Mouse (Mus musculus): ENCODE data around the gene Zmynd8. TPM values are rescaled to one million over a fixed set of nuclear protein-coding genes. Genes with fewer than 3 reads are reported as not detected.

Zmynd8 gene
- polyA plus RNA-seq (2012; rRNA removed), result 25.3 and 29.8 TPM in 2 replicates

DNA sequence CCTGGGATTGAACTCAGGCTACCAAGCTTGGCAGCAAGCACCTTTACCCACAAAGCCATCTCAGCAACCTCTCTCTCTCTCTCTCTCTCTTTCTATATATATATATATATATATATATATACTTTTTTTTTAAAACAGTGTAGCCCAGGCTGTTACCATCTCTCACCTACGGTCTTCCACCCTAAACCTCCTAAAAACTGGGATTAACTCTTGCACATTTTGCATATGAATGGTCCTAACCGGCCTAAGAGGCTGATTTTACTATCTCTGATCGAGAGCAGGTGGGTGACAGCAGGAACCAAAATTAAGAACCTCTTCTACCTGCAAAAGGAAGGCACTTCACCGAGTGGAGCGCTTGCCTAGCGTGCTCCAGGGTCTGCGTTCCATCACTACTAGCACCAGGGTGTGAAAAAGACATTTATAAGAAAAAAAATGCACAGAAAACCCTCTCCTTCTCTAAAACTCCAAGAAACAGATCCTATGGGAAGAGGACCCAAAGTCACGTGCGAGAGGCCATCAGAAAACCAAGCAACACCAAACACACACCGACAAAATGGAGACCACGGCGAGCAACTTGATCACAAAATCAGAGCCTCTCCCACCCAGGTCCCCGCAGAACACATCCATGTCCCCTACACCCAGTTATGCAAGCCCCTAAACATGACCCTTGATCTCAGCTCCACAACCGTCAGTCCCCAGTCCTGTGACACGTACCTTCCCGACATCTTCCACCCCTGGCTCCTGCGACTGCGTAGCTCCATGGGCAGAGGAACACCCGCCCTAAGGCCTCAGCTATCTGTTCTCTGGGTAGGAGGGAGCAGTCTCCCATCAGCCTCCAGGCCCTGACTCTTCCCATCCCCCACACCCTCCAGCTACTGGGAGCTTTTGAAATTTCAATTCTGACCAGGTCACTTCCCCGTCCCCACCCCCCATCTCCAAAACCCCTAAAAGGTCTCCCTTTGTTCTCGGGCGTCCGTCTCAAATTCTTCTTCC lies at the start of gene Zmynd8:
Zmynd8 (minus strand) TSS at position 815 of the 993 bp plus-strand sequence.
- 84% methylated on average over 23 of the region's 23 CpGs for WGBS
- Histone ChIP-seq H3K4me3 (replicated peaks; ENCODE audit: extremely low read depth, low read depth, low read length) (no peak within 1 kb of the TSS), H3K4me1 (ENCODE audit: control insufficient read depth, insufficient read depth, low read length) (no peaks in the 10 kb centered on the region)
- TF ChIP-seq POLR2A (IDR thresholded peaks at IDR 0.05; ENCODE audit: borderline replicate concordance, extremely low read depth, low read depth, low read length) (no peak), CTCF (IDR thresholded peaks at IDR 0.05; ENCODE audit: insufficient read depth, low read length) (no peak)
- no peak for DNase-seq

DNA sequence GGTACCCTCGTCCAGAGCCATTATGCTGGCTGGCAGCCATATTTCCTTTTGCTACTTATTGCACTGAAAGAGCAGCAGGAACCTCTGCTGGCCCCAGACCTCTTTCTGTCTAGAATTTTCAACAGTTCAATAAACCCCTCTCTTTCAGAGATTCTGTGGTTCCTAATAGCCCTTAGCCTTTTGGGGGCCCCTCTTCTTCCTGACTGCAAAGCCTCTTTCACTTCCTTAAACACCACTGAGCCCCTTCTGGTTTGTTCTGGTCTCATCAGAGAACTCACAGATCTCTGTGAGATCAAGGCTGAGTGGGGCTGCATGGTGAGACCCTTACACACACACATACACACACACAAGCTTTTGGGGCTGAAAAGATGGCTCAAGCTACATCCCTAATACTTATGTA lies 49.2 kb upstream of the Zmynd8 start:
- 29% methylated on average over 1 of the region's 1 CpGs for WGBS
- no peak for DNase-seq
- no peak overlapping the region for H3K4me3 ChIP-seq (replicated peaks; ENCODE audit: extremely low read depth, low read depth, low read length)
- no peak for TF ChIP-seq POLR2A (IDR thresholded peaks at IDR 0.05; ENCODE audit: borderline replicate concordance, extremely low read depth, low read depth, low read length)
- no peak for TF ChIP-seq CTCF (IDR thresholded peaks at IDR 0.05; ENCODE audit: insufficient read depth, low read length)
- no peaks in the 10 kb centered on the region for H3K4me1 ChIP-seq (ENCODE audit: control insufficient read depth, insufficient read depth, low read length)

DNA sequence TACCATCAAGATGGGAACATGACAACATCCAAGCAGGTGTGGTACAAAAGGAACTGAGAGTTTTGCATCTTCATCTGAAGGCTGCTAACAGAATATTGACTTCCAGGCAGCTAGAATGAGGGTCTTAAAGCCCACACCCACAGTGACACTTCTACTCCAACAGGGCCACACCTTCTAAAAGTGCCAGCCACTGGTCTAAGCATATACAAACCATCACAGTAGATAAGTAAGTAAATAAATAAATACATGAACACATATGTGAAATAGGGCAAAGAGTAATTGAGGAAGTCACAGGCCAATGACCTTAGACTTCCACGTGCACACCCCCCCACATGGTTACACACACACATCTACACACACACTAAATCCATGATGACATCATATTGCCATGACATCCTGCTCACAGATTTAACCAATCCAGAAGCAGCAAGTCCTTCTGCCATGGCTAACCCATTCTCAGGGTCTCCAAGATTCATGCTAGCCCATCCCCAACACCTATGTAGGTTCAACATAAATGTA lies 47.3 kb upstream of the Zmynd8 start:
- DNase-seq, result no peak
- Histone ChIP-seq H3K4me1 (ENCODE audit: control insufficient read depth, insufficient read depth, low read length) (no peaks in the 10 kb centered on the region), H3K4me3 (replicated peaks; ENCODE audit: extremely low read depth, low read depth, low read length) (no peak overlapping the region)
- TF ChIP-seq CTCF (IDR thresholded peaks at IDR 0.05; ENCODE audit: insufficient read depth, low read length) (no peak), POLR2A (IDR thresholded peaks at IDR 0.05; ENCODE audit: borderline replicate concordance, extremely low read depth, low read depth, low read length) (no peak)
- 69% methylated on average over 1 of the region's 1 CpGs for WGBS

DNA sequence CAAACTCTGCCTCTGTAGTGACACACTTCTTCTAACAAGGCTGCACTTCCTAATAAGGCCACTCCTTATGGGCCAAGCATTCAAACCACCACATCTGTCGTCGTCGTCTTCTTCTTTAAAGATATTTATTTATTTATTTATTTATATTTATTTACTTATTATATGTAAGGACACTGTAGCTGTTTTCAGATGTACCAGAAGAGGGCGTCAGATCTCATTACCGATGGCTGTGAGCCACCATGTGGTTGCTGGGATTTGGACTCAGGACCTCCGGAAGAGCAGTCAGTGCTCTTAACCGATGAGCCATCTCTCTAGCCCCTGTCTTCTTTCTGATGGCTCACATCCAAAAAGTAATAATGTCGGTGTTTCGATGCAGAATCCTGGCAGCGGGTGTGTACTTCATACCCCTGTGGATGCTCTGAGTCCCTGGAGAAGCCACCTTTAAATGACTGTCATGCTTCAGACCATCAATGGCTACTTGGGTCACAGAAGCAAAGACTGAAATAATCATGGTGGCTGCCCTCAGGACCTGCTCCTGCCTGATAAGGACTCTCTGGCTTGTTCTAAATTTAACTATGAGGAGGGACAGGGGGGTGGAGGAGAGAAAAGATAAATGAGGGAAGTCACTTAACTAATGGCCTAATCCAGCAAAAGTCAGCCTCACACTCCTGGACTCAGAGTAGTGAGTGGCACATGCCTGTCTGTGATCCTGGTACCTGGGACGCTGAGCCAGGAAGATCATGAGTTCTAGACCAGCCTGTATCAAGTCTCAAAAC lies 45.9 kb upstream of the Zmynd8 start:
- TF ChIP-seq CTCF (IDR thresholded peaks at IDR 0.05; ENCODE audit: insufficient read depth, low read length) (no peak), POLR2A (IDR thresholded peaks at IDR 0.05; ENCODE audit: borderline replicate concordance, extremely low read depth, low read depth, low read length) (no peak)
- DNase-seq, result no peak
- 79% methylated on average over 11 of the region's 11 CpGs for WGBS
- H3K4me3 ChIP-seq (replicated peaks; ENCODE audit: extremely low read depth, low read depth, low read length), result no peak overlapping the region
- H3K4me1 ChIP-seq (ENCODE audit: control insufficient read depth, insufficient read depth, low read length), result no peaks in the 10 kb centered on the region

DNA sequence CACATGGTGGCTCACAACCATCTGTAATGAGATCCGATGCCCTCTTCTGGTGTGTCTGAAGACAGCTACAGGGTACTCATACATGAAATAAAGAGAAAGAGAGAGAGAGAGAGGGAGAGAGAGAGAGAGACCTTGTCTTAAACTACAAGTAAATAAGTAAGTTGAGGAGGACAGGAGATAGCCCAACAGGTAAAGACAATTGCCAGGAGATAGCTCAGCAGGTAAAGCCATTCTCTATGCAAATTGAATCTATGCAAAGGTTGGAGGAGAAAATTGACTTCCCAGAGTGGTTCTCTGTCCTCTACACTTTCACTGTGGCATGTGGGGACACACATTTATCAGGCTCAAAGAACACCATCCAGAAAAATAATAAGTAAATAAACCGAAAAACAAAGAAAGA lies 44.3 kb upstream of the Zmynd8 start:
- H3K4me3 ChIP-seq (replicated peaks; ENCODE audit: extremely low read depth, low read depth, low read length), result no peak overlapping the region
- no peak for TF ChIP-seq POLR2A (IDR thresholded peaks at IDR 0.05; ENCODE audit: borderline replicate concordance, extremely low read depth, low read depth, low read length)
- TF ChIP-seq CTCF (IDR thresholded peaks at IDR 0.05; ENCODE audit: insufficient read depth, low read length), result no peak
- 96% methylated on average over 2 of the region's 2 CpGs for whole genome bisulfite sequencing
- no peak for DNase-seq
- H3K4me1 ChIP-seq (ENCODE audit: control insufficient read depth, insufficient read depth, low read length), result no peaks in the 10 kb centered on the region

DNA sequence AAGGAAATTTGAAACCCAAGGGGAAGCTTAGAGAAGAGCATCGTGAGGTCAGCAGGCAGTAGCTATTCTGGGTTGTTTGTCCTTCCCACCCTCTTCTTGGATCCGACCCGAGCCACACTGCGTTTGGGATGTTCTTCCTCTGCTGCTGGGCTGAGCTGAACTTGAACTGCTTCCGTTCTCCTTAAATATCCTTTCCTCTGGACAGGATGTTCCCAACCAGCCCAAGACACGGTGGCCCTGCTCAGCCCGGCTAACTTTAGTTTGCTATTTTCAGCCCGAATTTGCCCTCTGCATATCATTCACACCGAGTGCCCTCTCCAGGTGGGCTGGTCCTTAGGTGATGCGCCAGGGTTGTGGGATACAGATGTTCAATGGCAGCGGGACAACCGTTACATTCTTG lies 37.3 kb upstream of the Zmynd8 start:
- TF ChIP-seq CTCF (IDR thresholded peaks at IDR 0.05; ENCODE audit: insufficient read depth, low read length), result no peak
- TF ChIP-seq POLR2A (IDR thresholded peaks at IDR 0.05; ENCODE audit: borderline replicate concordance, extremely low read depth, low read depth, low read length), result peak; percentile 24; the same call in 1 of the 2 replicates
- peaks cover 3% of the 10 kb centered on the region; the same call in 1 of the 2 replicates for H3K4me1 ChIP-seq (ENCODE audit: control insufficient read depth, insufficient read depth, low read length)
- no peak overlapping the region for H3K4me3 ChIP-seq (replicated peaks; ENCODE audit: extremely low read depth, low read depth, low read length)
- WGBS, result 36% methylated on average over 12 of the region's 12 CpGs
- DNase-seq, result no peak

DNA sequence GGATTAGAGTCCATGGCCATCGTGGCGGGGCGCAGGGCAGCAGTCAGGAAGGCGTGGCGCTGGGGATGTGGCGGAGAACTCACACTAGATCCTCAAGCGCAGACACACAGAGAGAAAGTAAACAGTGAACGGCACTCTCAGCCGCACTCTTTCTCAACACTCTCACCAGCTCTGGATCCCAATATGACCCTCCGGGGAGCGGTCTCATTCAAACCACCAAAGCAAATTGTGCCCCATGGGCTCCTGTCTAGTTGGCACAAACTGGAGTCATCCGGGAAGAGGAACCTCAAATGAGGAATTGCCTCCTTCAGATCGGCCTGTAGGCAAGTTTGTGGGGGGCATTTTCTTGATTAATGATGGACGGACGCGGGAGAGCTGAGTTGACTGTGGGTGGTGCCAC lies 28.9 kb upstream of the Zmynd8 start:
- Histone ChIP-seq H3K4me3 (replicated peaks; ENCODE audit: extremely low read depth, low read depth, low read length) (no peak overlapping the region), H3K4me1 (ENCODE audit: control insufficient read depth, insufficient read depth, low read length) (peaks cover 5% of the 10 kb centered on the region)
- WGBS, result 89% methylated on average over 16 of the region's 16 CpGs
- DNase-seq, result no peak
- no peak for TF ChIP-seq CTCF (IDR thresholded peaks at IDR 0.05; ENCODE audit: insufficient read depth, low read length)
- no peak for TF ChIP-seq POLR2A (IDR thresholded peaks at IDR 0.05; ENCODE audit: borderline replicate concordance, extremely low read depth, low read depth, low read length)

DNA sequence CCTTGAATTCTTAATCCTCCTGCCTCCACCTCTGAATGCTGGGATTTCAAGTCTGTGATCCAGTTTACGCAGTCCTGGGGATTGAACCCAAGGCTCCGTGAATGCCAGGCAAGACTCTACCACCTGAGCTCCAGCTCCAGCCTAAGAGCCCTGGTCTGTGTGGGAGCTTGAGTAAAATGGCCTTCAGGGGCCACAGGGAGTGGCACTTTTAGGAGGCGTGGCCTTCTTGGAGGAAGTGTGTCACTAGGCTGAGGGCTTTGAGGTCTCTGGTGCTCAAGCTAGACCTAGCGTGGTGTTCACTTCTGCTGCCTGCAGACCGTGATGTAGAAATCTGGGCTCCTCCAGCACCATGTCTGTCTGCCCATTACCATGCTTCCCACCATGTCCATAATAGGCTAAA lies 27.4 kb upstream of the Zmynd8 start:
- DNase-seq, result no peak
- WGBS, result 96% methylated on average over 5 of the region's 5 CpGs
- TF ChIP-seq POLR2A (IDR thresholded peaks at IDR 0.05; ENCODE audit: borderline replicate concordance, extremely low read depth, low read depth, low read length) (no peak), CTCF (IDR thresholded peaks at IDR 0.05; ENCODE audit: insufficient read depth, low read length) (no peak)
- Histone ChIP-seq H3K4me3 (replicated peaks; ENCODE audit: extremely low read depth, low read depth, low read length) (no peak overlapping the region), H3K4me1 (ENCODE audit: control insufficient read depth, insufficient read depth, low read length) (peaks cover 9% of the 10 kb centered on the region)

DNA sequence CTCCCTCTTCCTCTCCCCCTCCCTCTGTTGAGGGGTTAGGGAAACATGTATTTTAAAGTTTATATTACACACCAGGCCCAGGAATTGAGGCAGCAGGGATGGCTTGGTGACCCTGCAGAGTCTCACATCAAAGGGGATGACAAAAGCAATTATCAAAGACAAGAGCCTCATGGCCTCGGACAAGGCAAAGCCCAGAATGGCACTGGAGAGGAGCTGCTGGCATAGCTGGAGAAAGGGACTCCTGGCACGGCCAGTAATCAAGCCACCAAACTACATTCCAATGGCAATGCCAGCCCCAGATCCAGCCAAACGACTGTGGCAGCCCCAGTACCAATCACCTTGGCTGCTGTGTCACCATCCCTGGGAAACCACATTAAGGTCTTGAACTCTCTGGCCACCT lies 26.3 kb upstream of the Zmynd8 start:
- no peak overlapping the region for H3K4me3 ChIP-seq (replicated peaks; ENCODE audit: extremely low read depth, low read depth, low read length)
- TF ChIP-seq CTCF (IDR thresholded peaks at IDR 0.05; ENCODE audit: insufficient read depth, low read length), result no peak
- no peak for TF ChIP-seq POLR2A (IDR thresholded peaks at IDR 0.05; ENCODE audit: borderline replicate concordance, extremely low read depth, low read depth, low read length)
- WGBS, result 24% methylated on average over 3 of the region's 3 CpGs
- no peak for DNase-seq
- peaks cover 9% of the 10 kb centered on the region for H3K4me1 ChIP-seq (ENCODE audit: control insufficient read depth, insufficient read depth, low read length)
